Mouse (Mus musculus) neutrophil, adult 5-6 weeks (primary cell): ENCODE measurements around the gene Arhgef38. TPM values are rescaled to one million over a fixed set of nuclear protein-coding genes. Genes with fewer than 3 reads are reported as not detected.

Experiments used
- ATAC-seq: fragments of 151-379, 151-347 bp; 2 replicates; pipeline ENCODE4 v1.8.0; 2017; ENCODE audit warnings: mild to moderate bottlenecking, moderate TSS enrichment; ENCODE audit not compliant: insufficient number of reproducible peaks, poor library complexity, low FRiP score, severe bottlenecking; ENCODE audit errors: extremely low read depth
- total RNA-seq: library from RNA; stranded (forward); fragments of 200-1000 nt; gene quantifications from 2 replicates; pipeline ENCODE4 v1.2.3, GENCODE M21; 2017

Arhgef38 gene
- total RNA-seq, 1 experiment from 2014 or later, result not detected

- ATAC-seq, result no peak
These were observed 62.5 kb downstream of the Arhgef38 start for GRCm38 (mm10) chr3:133172291-133172690.

DNA sequence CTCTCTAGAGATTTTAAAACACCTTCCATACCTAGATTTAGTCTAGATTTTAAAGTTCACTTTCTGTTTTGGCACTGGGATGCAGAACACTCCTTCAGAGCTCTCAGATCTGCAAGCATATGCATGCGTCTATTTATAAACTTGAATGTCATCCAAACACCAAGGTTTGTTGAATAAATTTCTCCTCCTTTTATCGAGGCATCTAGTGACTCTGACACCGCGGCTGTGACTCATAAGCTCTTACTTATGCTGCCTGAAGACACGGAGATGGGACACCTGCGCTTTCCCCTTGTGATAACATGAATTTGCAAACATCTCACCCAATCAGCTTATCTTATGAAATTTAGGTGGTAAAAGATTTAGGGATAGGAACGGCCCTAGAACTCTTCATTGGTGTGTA, 65.0 kb downstream of the Arhgef38 start:
- ATAC-seq, result no peak

DNA sequence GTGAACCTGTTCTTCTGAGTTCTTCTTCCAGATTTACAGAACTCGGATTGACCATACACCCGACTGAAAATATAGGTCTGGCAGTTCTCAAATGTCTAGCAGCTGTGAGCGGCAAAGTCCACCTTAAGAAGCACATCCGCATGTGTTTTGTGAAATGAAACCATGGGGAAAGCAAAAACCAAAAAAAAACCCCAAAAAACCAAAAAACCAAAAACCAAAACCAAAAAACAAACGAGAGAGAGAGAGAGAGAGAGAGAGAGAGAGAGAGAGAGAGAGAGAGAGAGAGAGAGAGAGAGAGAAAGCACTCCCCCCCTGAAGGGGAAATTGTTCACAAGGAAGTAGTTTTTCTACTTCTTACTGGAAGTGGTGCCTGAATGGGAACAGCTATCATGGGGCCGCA, 67.2 kb downstream of the Arhgef38 start:
- no peak for ATAC-seq

GRCm38 (mm10) chr3:133165130-133165529, 69.6 kb downstream of the Arhgef38 start:
- ATAC-seq, result no peak

DNA sequence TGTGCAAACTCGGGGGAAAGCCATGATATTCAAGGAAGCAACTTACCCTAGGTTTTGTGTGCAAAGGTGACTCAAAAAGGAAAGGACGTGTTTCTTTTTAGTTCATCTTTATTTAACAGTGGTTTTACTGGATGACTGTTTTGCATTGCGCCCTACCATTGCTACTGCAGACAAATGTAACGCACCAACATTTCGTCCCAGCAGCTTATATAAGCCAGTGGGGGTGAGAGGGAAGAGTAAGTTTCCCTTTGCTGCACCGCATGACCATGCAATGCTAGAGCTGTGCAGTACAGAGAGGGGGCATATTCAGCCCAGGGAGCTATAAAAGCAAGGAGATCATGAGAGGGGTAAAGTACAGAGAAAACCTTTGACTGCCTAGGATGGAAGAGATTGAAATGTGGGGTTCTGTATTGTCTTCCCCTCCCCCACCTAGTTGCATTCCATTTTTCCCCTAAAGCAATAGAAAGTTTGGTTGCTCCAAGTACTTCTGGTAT, 70.8 kb downstream of the Arhgef38 start:
- ATAC-seq, result no peak

GRCm38 (mm10) chr3:133163174-133163573, 71.6 kb downstream of the Arhgef38 start:
- ATAC-seq, result no peak

- ATAC-seq, result no peak
These were observed 73.3 kb downstream of the Arhgef38 start for GRCm38 (mm10) chr3:133161407-133161806.

DNA sequence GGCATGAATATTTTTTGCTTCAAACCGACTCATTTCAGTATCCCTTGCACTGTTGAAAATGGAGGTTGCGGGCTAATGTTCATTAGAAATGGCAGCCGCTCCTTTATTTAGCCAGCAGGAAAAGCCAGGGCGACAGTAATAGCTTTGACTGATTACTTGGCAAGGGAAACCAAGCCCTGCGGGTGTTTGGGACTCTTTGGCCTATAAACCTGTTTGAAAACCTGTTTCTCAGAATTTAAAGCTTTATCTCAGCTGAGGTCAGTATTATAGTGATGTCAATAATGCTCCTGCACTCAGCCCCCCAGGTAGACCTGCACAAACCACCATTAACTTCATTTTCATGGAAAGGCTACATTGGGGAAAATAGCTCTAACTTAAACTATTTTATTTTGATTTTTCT, 76.5 kb downstream of the Arhgef38 start:
- no peak for ATAC-seq

DNA sequence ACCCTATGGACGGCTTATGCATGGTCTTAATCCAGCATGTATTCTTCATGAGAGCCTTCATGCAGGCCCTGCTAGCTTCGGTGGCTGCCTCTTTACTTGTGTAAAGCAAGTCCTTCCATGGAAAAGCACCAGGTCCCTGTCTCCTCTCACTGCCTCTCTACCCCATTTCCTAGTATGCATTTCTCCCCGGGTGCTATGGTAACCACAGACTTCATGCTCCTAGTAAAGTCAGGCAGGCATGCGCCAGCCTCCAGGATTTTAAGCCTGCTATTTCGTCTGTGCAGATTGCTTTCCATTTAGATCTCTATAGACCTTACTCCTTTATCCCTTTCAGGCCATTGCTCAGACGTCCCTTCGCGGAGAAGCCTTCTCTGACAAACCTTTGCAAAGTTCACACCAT, 80.1 kb downstream of the Arhgef38 start:
- no peak for ATAC-seq

- ATAC-seq, result no peak
These were observed 81.1 kb downstream of the Arhgef38 start for GRCm38 (mm10) chr3:133153629-133154028.

- no peak for ATAC-seq
These were observed 81.9 kb downstream of the Arhgef38 start for GRCm38 (mm10) chr3:133152831-133153230.

- no peak for ATAC-seq
These were observed 83.1 kb downstream of the Arhgef38 start for GRCm38 (mm10) chr3:133151629-133152028.

GRCm38 (mm10) chr3:133144511-133145147, 90.1 kb downstream of the Arhgef38 start:
- no peak for ATAC-seq

DNA sequence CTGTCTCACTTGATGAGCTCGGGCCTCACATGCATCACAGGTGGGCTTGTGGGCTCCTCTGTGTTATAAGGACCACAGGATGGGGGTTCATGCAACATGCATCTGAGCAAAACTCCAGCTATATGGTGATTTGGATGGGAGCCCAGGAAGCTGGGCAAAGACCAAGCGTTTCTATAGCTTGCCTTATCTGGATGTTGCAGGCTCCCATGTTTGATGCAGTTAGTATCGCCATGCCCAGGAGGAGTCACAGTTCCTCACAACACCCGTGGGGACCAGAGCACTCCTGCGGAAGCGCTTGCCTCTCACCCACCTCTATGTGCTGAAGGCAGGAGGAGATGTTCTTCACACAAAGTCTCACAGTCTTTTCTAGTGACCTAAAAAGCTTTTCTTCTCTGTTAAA, 92.9 kb downstream of the Arhgef38 start:
- ATAC-seq, result no peak

GRCm38 (mm10) chr3:133132611-133133010, 102.1 kb downstream of the Arhgef38 start:
- no peak for ATAC-seq

DNA sequence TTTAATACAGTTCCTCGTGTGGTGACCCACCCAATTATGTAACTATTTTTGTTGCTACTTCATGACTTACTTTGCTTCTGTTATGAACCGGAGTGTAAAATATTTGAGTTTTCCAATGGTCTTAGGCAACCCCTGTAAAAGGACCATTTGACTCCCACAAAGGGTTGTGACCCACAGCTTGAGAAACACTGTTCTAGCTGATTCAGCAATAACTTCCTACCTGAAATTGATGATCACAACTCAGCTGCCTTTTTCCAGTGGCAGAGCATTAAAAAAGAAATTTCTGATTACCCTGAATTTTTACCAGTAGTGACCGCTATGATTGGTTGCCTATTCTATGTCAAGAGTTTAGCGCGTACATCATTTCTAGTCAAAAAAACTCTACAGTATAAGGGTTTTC, 103.4 kb downstream of the Arhgef38 start:
- ATAC-seq, result no peak

DNA sequence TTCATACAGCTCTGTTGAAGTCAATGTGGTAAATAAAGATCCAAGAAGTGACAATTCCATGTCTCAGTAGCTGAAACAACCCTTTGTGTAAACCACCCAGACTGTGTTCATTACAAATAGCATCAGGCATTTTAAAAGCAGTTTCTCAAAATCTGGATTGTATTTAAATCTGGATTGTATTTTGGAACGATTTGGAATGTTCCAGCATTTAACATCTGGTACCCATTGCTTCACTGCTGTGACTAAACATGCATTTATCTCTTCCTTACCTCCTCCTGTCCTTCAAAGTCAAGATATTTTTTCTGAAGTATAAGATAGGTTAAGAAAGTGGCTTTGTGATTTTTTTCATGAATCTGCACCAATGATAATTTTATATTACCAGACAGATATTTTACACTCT, 121.5 kb downstream of the Arhgef38 start:
- no peak for ATAC-seq

DNA sequence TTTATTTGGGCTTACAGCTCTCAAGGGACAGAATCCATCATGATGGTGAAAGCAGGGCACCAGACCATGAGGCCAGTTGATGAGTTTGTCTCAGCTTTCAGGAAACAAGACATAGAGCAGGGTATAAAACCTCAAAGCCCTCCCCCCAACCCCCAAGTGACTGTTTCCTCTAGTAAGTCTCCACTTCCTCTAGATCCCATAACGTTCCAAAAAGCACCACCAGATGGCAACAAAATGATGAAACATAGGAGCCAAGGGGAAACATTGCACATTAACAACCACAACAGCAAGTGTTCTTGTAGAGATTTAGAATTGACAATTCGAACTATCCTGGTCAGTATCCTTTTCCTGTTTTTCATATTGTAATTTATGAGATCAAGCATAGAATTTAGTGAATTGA, 123.0 kb downstream of the Arhgef38 start:
- ATAC-seq, result no peak

GRCm38 (mm10) chr3:133109844-133110243, 124.9 kb downstream of the Arhgef38 start:
- ATAC-seq, result no peak

DNA sequence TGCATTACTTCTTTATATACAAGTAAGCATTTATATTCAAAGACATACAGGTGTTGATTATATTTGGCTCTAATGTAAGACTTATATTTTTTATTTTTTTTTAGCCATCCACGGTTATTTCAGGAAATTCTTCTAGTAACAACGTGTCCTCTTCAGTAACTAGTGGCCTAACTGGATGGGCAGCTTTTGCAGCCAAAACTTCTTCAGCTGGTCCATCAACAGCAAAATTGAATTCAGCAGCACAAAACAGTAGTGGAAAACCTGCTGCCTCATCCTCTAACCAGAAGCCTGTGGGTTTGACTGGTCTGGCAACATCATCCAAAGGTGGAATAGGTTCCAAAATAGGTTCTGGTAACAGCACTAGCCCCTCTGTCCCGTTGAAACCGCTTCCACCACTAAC, 126.0 kb downstream of the Arhgef38 start:
- ATAC-seq, result no peak

GRCm38 (mm10) chr3:133104436-133104835, 130.3 kb downstream of the Arhgef38 start:
- no peak for ATAC-seq
